Mouse (Mus musculus) lung, postnatal 4 days (tissue): ENCODE results near the gene Pnp2.
A peak's percentile ranks its signal among the peaks of the same experiment; 100 is the strongest.

Experiments used
- DNase-seq, 2 experiments: peaks; one replicate each; pipeline ENCODE4 v3.0.0; 2021

Pnp2 gene

GRCm38 (mm10) chr14:51009572-51009971, 53.8 kb downstream of the Pnp2 start:
- DNase-seq, result peak in 1 of 2 experiments; percentile 46
